Mouse (Mus musculus): ENCODE data around the gene Hectd4.
A peak's percentile ranks its signal among the peaks of the same experiment; 100 is the strongest.

Hectd4 gene

GRCm38 (mm10) chr5:121395621-121396020 lies 175.6 kb downstream of the Hectd4 start:
- no peak for DNase-seq (ENCODE audit: low spot score)

- peak; percentile 85 for DNase-seq (ENCODE audit: low spot score)
Measured at GRCm38 (mm10) chr5:121397187-121398145, 177.4 kb downstream of the Hectd4 start, which contains the start of gene Naa25. TSS of gene Naa25 (plus strand) at chr5:121397936.

- DNase-seq (ENCODE audit: low spot score) = no peak
Measured at GRCm38 (mm10) chr5:121398146-121398964, 178.3 kb downstream of the Hectd4 start.

GRCm38 (mm10) chr5:121398965-121399462 lies 179.0 kb downstream of the Hectd4 start:
- DNase-seq (ENCODE audit: low spot score) = no peak

GRCm38 (mm10) chr5:121399540-121399939 lies 179.5 kb downstream of the Hectd4 start:
- no peak for DNase-seq (ENCODE audit: low spot score)

- no peak for DNase-seq (ENCODE audit: low spot score)
Measured at GRCm38 (mm10) chr5:121400064-121400463, 180.0 kb downstream of the Hectd4 start.

- DNase-seq (ENCODE audit: low spot score) = no peak
Measured at GRCm38 (mm10) chr5:121400849-121401248, 180.8 kb downstream of the Hectd4 start.

- no peak for DNase-seq (ENCODE audit: low spot score)
Measured at GRCm38 (mm10) chr5:121407856-121408255, 187.8 kb downstream of the Hectd4 start.

GRCm38 (mm10) chr5:121410975-121411374 lies 191.0 kb downstream of the Hectd4 start:
- DNase-seq (ENCODE audit: low spot score) = no peak

All from left cerebral cortex, adult 11 months (tissue).